ENCODE assay signal across 13 mouse cellular contexts in genomic region chr3:27685134-27685533, GRCm38 (mm10).
"Had no signal": no experiment of that assay in that cellular context is flagged by ENCODE, and none has a peak within 500 bp of the region (broad histone marks: within the 10 kb centered on the region; RNA-seq: fewer than 3 reads in every experiment).

No protein-coding gene starts in this region.

- DNase-seq: layer of hippocampus, adult 9-11 months; liver; lung, adult 2 months; midbrain, embryonic 14.5 days; right cerebral cortex, adult 18-20 months; right cerebral cortex, postnatal 25 days; thymus, postnatal 36 days had no signal

- H3K4me1 ChIP-seq: midbrain, embryonic 10.5 days had no signal

- H3K27me3 ChIP-seq: hindbrain, embryonic 15.5 days; limb, embryonic 12.5 days; neural tube, embryonic 15.5 days had no signal

- H3K36me3 ChIP-seq: hindbrain, embryonic 15.5 days; neural tube, embryonic 15.5 days had no signal

- H3K4me3 ChIP-seq: hindbrain, embryonic 15.5 days; limb, embryonic 12.5 days; midbrain, embryonic 10.5 days; myocyte; neural tube, embryonic 15.5 days had no signal

- H3K27ac ChIP-seq: hindbrain, embryonic 15.5 days; limb, embryonic 12.5 days; liver, embryonic 14.5 days; midbrain, embryonic 10.5 days; neural tube, embryonic 15.5 days had no signal

- H3K4me2 ChIP-seq: hindbrain, embryonic 15.5 days; limb, embryonic 12.5 days; neural tube, embryonic 15.5 days had no signal

- H3K9ac ChIP-seq: hindbrain, embryonic 15.5 days; limb, embryonic 12.5 days; liver, embryonic 14.5 days; neural tube, embryonic 15.5 days had no signal

- H3K9me3 ChIP-seq: hindbrain, embryonic 15.5 days; limb, embryonic 12.5 days; neural tube, embryonic 15.5 days had no signal
